Mouse (Mus musculus) bone marrow macrophage, adult 2 months (primary cell): ENCODE results near the gene 4930404H24Rik. TPM values are rescaled to one million over a fixed set of nuclear protein-coding genes. Genes with fewer than 3 reads are reported as not detected.
A peak's percentile ranks its signal among the peaks of the same experiment; 100 is the strongest.

Source experiments
- H3K27ac ChIP-seq: 2 replicates; pipeline ENCODE4 v1.5.1; 2012; ENCODE audit warnings: low read depth, low read length; ENCODE audit not compliant: insufficient read depth
- H3K4me1 ChIP-seq: 2 replicates; pipeline ENCODE4 v1.6.1; 2012; ENCODE audit warnings: low read length; ENCODE audit not compliant: control insufficient read depth, insufficient read depth
- H3K4me3 ChIP-seq: 2 replicates; pipeline ENCODE4 v1.5.1; 2012; ENCODE audit warnings: mild to moderate bottlenecking, low read length, moderate library complexity; ENCODE audit not compliant: insufficient read depth
- CTCF ChIP-seq: IDR thresholded peaks from 2 replicates; pipeline ENCODE4 v1.5.1; 2012; ENCODE audit warnings: low read depth, mild to moderate bottlenecking, low read length, moderate library complexity
- POLR2A ChIP-seq: IDR thresholded peaks from 2 replicates; pipeline ENCODE4 v1.6.1; 2012; ENCODE audit warnings: mild to moderate bottlenecking, low read depth, low read length, borderline replicate concordance
- polyA plus RNA-seq: library from polyadenylated mRNA; stranded (reverse); fragments of >200 nt; gene quantifications from 2 replicates; pipeline ENCODE4 v1.2.4, GENCODE M21; 2012; ENCODE audit not compliant: missing spikeins, insufficient read depth, insufficient read length

The 4930404H24Rik gene
- polyA plus RNA-seq, 1 experiment: not detected

GRCm38 (mm10) chr2:153475114-153476112 lies 17.2 kb upstream of the 4930404H24Rik start:
- no peak overlapping the region for H3K27ac ChIP-seq
- no peak overlapping the region for H3K4me3 ChIP-seq
- peaks cover 20% of the 10 kb centered on the region for H3K4me1 ChIP-seq
- TF ChIP-seq CTCF: no peak
- TF ChIP-seq POLR2A: no peak

GRCm38 (mm10) chr2:153478583-153478982 lies 14.0 kb upstream of the 4930404H24Rik start:
- TF ChIP-seq CTCF (peak; percentile 41; the same call in 1 of the 2 replicates), POLR2A (no peak)
- H3K27ac ChIP-seq: no peak overlapping the region
- H3K4me3 ChIP-seq: no peak overlapping the region
- H3K4me1 ChIP-seq: peaks cover 30% of the 10 kb centered on the region

GRCm38 (mm10) chr2:153479486-153479885 lies 13.1 kb upstream of the 4930404H24Rik start:
- Histone ChIP-seq H3K27ac (no peak overlapping the region), H3K4me3 (no peak overlapping the region), H3K4me1 (peaks cover 28% of the 10 kb centered on the region)
- TF ChIP-seq CTCF: no peak
- no peak for TF ChIP-seq POLR2A

GRCm38 (mm10) chr2:153481108-153481860 lies 11.3 kb upstream of the 4930404H24Rik start:
- TF ChIP-seq POLR2A (no peak), CTCF (no peak)

DNA sequence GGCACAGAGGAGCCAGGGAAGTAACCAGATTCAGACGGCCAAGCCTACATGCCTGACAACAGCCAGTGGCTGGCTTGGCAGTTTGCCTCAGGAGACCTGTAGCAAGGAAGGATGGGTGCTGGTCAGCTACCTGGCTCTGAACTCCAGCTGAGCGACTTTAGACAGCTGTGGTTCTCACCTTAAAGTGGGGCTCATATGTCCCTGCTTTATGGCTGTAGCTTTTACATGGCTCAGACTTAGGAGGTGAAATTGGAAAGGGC lies 10.8 kb upstream of the 4930404H24Rik start:
- no peak for TF ChIP-seq POLR2A
- no peak for TF ChIP-seq CTCF
- H3K4me3 ChIP-seq: no peak overlapping the region
- peaks cover 10% of the 10 kb centered on the region for H3K4me1 ChIP-seq
- H3K27ac ChIP-seq: 0 out of 2 replicates have a peak overlapping the region, but pooled peaks have one; percentile 0

More at GRCm38 (mm10) chr2:153481108-153481860, 11.3 kb upstream of the 4930404H24Rik start:
- peak overlapping the region; percentile 56 for H3K27ac ChIP-seq
- H3K4me3 ChIP-seq: no peak overlapping the region
- H3K4me1 ChIP-seq: peaks cover 11% of the 10 kb centered on the region

DNA sequence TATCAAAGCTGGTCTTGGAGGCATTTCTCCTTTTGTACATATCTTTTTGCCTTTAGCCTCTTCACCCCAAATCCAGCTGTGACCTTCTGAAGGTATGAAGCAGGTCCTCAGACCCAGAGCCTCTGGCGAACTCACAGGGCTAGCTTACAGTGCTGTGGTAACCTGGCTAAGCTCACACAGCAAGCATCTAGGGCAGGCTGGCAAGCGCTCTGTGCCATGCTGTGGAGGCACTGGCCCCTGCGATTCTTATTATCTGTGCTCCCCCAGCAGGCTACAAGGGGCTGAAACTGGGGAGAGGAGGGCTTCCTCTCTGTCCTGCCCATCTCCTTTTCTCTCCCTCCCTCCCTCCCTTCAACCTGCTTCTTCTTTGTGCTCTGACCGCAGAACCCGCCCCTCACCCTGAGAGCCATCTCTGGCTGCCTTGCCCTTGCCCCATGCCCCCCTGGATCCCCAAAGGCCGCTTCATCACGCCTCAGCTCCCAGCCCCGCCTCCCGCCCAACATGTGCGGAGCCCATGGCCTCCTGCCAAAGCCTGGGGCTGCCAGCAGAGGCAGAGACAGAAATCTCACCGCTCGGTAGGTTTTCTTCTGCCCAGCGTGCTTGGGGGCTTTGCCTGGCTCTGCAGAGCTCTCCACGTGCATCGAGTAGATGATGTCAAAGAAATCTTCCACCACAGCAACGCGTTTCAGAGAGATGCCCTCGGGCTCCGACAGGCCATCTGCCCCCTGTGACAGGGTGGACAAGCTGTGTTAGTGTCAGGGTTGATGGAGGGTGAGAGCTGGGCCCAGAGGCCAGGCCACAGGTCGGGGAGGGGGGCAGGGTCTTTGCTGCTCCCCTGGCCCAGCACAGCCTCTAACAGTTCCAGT lies 9.2 kb upstream of the 4930404H24Rik start:
- Histone ChIP-seq H3K4me3 (no peak overlapping the region), H3K4me1 (peaks cover 10% of the 10 kb centered on the region), H3K27ac (no peak overlapping the region)
- TF ChIP-seq CTCF: no peak
- no peak for TF ChIP-seq POLR2A

DNA sequence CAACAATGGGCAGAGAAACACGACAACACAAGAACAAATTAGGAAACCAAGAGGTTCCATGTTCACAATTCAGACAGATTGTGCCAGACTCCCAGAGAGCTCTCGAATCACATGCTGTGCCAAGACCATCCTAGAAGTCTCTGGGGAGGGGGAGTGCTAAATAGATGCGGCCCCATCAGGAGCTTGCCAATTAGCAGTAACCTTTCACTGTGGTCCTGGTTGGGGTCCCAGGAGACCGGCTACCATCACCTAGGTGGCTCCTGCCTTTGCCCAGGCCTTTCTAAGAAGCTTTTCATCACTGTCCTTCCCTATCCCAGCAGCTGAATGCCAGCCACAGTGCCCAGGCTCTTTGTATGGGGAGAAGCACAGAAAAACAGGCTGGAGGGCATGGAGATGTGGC lies 8.5 kb upstream of the 4930404H24Rik start:
- H3K27ac ChIP-seq: no peak overlapping the region
- TF ChIP-seq CTCF: no peak
- no peak for TF ChIP-seq POLR2A
- no peak overlapping the region for H3K4me3 ChIP-seq
- H3K4me1 ChIP-seq: peaks cover 10% of the 10 kb centered on the region

GRCm38 (mm10) chr2:153490116-153490515 lies 2.5 kb upstream of the 4930404H24Rik start:
- H3K4me3 ChIP-seq: no peak overlapping the region
- TF ChIP-seq CTCF (no peak), POLR2A (no peak)
- H3K4me1 ChIP-seq: peaks cover 38% of the 10 kb centered on the region
- no peak overlapping the region for H3K27ac ChIP-seq

- TF ChIP-seq CTCF (no peak), POLR2A (no peak)
- Histone ChIP-seq H3K4me3 (no peak overlapping the region), H3K27ac (no peak overlapping the region), H3K4me1 (peaks cover 42% of the 10 kb centered on the region)
These were observed 1.6 kb upstream of the 4930404H24Rik start for GRCm38 (mm10) chr2:153490940-153491339.
